Mouse (Mus musculus): ENCODE data around the gene Casc4. TPM values are rescaled to one million over a fixed set of nuclear protein-coding genes. Genes with fewer than 3 reads are reported as not detected.

Gene Casc4
- polyA plus RNA-seq, 1 experiment from 2014 or later, result 22.3 TPM

- Histone ChIP-seq H3K27me3 (replicated peaks; ENCODE audit: control insufficient read depth, insufficient read depth, low read length) (no peaks in the 10 kb centered on the region), H3K9ac (ENCODE audit: low read length) (no peak overlapping the region), H3K36me3 (ENCODE audit: control insufficient read depth, insufficient read depth, low read length) (no peaks in the 10 kb centered on the region), H3K27ac (ENCODE audit: low read depth) (no peak overlapping the region), H3K9me3 (ENCODE audit: control insufficient read depth, low read length) (no peaks in the 10 kb centered on the region), H3K4me2 (ENCODE audit: low read length) (no peak overlapping the region), H3K4me1 (replicated peaks; ENCODE audit: control insufficient read depth, insufficient read depth, low read length) (no peaks in the 10 kb centered on the region), H3K4me3 (ENCODE audit: low read depth, low read length) (no peak overlapping the region)
- ATAC-seq (replicated peaks; ENCODE audit: low FRiP score, low TSS enrichment, low read depth) (no peak), DNase-seq (ENCODE audit: low spot score) (no peak)
- WGBS, result 55% methylated on average over 8 of the region's 8 CpGs
Measured at GRCm38 (mm10) chr2:121846050-121846449, 20.7 kb upstream of the Casc4 start.

GRCm38 (mm10) chr2:121852045-121852444 is 14.7 kb upstream of the Casc4 start:
- Histone ChIP-seq H3K4me2 (ENCODE audit: low read length) (no peak overlapping the region), H3K36me3 (ENCODE audit: control insufficient read depth, insufficient read depth, low read length) (no peaks in the 10 kb centered on the region), H3K4me1 (replicated peaks; ENCODE audit: control insufficient read depth, insufficient read depth, low read length) (no peaks in the 10 kb centered on the region), H3K4me3 (ENCODE audit: low read depth, low read length) (no peak overlapping the region), H3K9ac (ENCODE audit: low read length) (no peak overlapping the region), H3K27ac (ENCODE audit: low read depth) (no peak overlapping the region), H3K9me3 (ENCODE audit: control insufficient read depth, low read length) (no peaks in the 10 kb centered on the region), H3K27me3 (replicated peaks; ENCODE audit: control insufficient read depth, insufficient read depth, low read length) (no peaks in the 10 kb centered on the region)
- ATAC-seq (replicated peaks; ENCODE audit: low FRiP score, low TSS enrichment, low read depth), result no peak
- DNase-seq (ENCODE audit: low spot score), result no peak
- WGBS, result 49% methylated on average over 2 of the region's 2 CpGs

GRCm38 (mm10) chr2:121853974-121854373 is 12.8 kb upstream of the Casc4 start:
- DNase-seq (ENCODE audit: low spot score) (no peak), ATAC-seq (replicated peaks; ENCODE audit: low FRiP score, low TSS enrichment, low read depth) (no peak)
- Histone ChIP-seq H3K4me3 (ENCODE audit: low read depth, low read length) (no peak overlapping the region), H3K9ac (ENCODE audit: low read length) (no peak overlapping the region), H3K9me3 (ENCODE audit: control insufficient read depth, low read length) (no peaks in the 10 kb centered on the region), H3K36me3 (ENCODE audit: control insufficient read depth, insufficient read depth, low read length) (no peaks in the 10 kb centered on the region), H3K27ac (ENCODE audit: low read depth) (no peak overlapping the region), H3K4me1 (replicated peaks; ENCODE audit: control insufficient read depth, insufficient read depth, low read length) (no peaks in the 10 kb centered on the region), H3K27me3 (replicated peaks; ENCODE audit: control insufficient read depth, insufficient read depth, low read length) (no peaks in the 10 kb centered on the region), H3K4me2 (ENCODE audit: low read length) (no peak overlapping the region)
- 60% methylated on average over 3 of the region's 3 CpGs for WGBS

- no peak overlapping the region for H3K4me2 ChIP-seq (ENCODE audit: low read length)
- H3K9me3 ChIP-seq (ENCODE audit: control insufficient read depth, low read length), result no peaks in the 10 kb centered on the region
- ATAC-seq (replicated peaks; ENCODE audit: low FRiP score, low TSS enrichment, low read depth), result no peak
- H3K36me3 ChIP-seq (ENCODE audit: control insufficient read depth, insufficient read depth, low read length), result no peaks in the 10 kb centered on the region
- H3K4me3 ChIP-seq (ENCODE audit: low read depth, low read length), result no peak overlapping the region
- H3K27ac ChIP-seq (ENCODE audit: low read depth), result no peak overlapping the region
- no peaks in the 10 kb centered on the region for H3K27me3 ChIP-seq (replicated peaks; ENCODE audit: control insufficient read depth, insufficient read depth, low read length)
- no peak for DNase-seq (ENCODE audit: low spot score)
- no peak overlapping the region for H3K9ac ChIP-seq (ENCODE audit: low read length)
- no peaks in the 10 kb centered on the region for H3K4me1 ChIP-seq (replicated peaks; ENCODE audit: control insufficient read depth, insufficient read depth, low read length)
- 67% methylated on average over 5 of the region's 5 CpGs for WGBS
Measured at GRCm38 (mm10) chr2:121859380-121859980, 7.3 kb upstream of the Casc4 start.

GRCm38 (mm10) chr2:121866071-121866601 is 634 bp upstream of the Casc4 start:
- Histone ChIP-seq H3K4me1 (replicated peaks; ENCODE audit: control insufficient read depth, insufficient read depth, low read length) (peaks cover 10% of the 10 kb centered on the region), H3K36me3 (ENCODE audit: control insufficient read depth, insufficient read depth, low read length) (no peaks in the 10 kb centered on the region), H3K4me2 (ENCODE audit: low read length) (peak overlapping the region; percentile 87), H3K9me3 (ENCODE audit: control insufficient read depth, low read length) (no peaks in the 10 kb centered on the region), H3K27ac (ENCODE audit: low read depth) (peak overlapping the region; percentile 80), H3K27me3 (replicated peaks; ENCODE audit: control insufficient read depth, insufficient read depth, low read length) (no peaks in the 10 kb centered on the region), H3K9ac (ENCODE audit: low read length) (peak overlapping the region; percentile 79), H3K4me3 (ENCODE audit: low read depth, low read length) (peak overlapping the region; percentile 61)
- DNase-seq (ENCODE audit: low spot score) (no peak), ATAC-seq (replicated peaks; ENCODE audit: low FRiP score, low TSS enrichment, low read depth) (no peak; the same call in 1 of the 2 replicates)
- WGBS, result 3% methylated on average over 18 of the region's 18 CpGs

GRCm38 (mm10) chr2:121867051-121867928 is 520 bp downstream of the Casc4 start:
- H3K4me3 ChIP-seq (ENCODE audit: low read depth, low read length), result peak overlapping the region; percentile 61
- H3K4me1 ChIP-seq (replicated peaks; ENCODE audit: control insufficient read depth, insufficient read depth, low read length), result peaks cover 10% of the 10 kb centered on the region
- no peaks in the 10 kb centered on the region for H3K9me3 ChIP-seq (ENCODE audit: control insufficient read depth, low read length)
- H3K36me3 ChIP-seq (ENCODE audit: control insufficient read depth, insufficient read depth, low read length), result no peaks in the 10 kb centered on the region
- DNase-seq (ENCODE audit: low spot score) (peak; percentile 87), ATAC-seq (replicated peaks; ENCODE audit: low FRiP score, low TSS enrichment, low read depth) (peak; percentile 62)
- H3K27me3 ChIP-seq (replicated peaks; ENCODE audit: control insufficient read depth, insufficient read depth, low read length), result no peaks in the 10 kb centered on the region
- 1% methylated on average over 60 of the region's 63 CpGs for WGBS
- H3K27ac ChIP-seq (ENCODE audit: low read depth), result peak overlapping the region; percentile 75
- peak overlapping the region; percentile 87 for H3K4me2 ChIP-seq (ENCODE audit: low read length)
- H3K9ac ChIP-seq (ENCODE audit: low read length), result peak overlapping the region; percentile 79

- Histone ChIP-seq H3K27me3 (replicated peaks; ENCODE audit: control insufficient read depth, insufficient read depth, low read length) (no peaks in the 10 kb centered on the region), H3K27ac (ENCODE audit: low read depth) (no peak overlapping the region), H3K4me2 (ENCODE audit: low read length) (no peak overlapping the region), H3K36me3 (ENCODE audit: control insufficient read depth, insufficient read depth, low read length) (no peaks in the 10 kb centered on the region), H3K4me1 (replicated peaks; ENCODE audit: control insufficient read depth, insufficient read depth, low read length) (no peaks in the 10 kb centered on the region), H3K4me3 (ENCODE audit: low read depth, low read length) (no peak overlapping the region), H3K9ac (ENCODE audit: low read length) (no peak overlapping the region), H3K9me3 (ENCODE audit: control insufficient read depth, low read length) (no peaks in the 10 kb centered on the region)
- ATAC-seq (replicated peaks; ENCODE audit: low FRiP score, low TSS enrichment, low read depth) (no peak), DNase-seq (ENCODE audit: low spot score) (no peak)
- WGBS, result 87% methylated on average over 1 of the region's 1 CpGs
Measured at GRCm38 (mm10) chr2:121879506-121879905, 12.7 kb downstream of the Casc4 start.

- no peak overlapping the region for H3K4me3 ChIP-seq (ENCODE audit: low read depth, low read length)
- no peak overlapping the region for H3K4me2 ChIP-seq (ENCODE audit: low read length)
- 100% methylated on average over 1 of the region's 1 CpGs for WGBS
- ATAC-seq (replicated peaks; ENCODE audit: low FRiP score, low TSS enrichment, low read depth) (no peak), DNase-seq (ENCODE audit: low spot score) (no peak)
- H3K9me3 ChIP-seq (ENCODE audit: control insufficient read depth, low read length), result no peaks in the 10 kb centered on the region
- no peak overlapping the region for H3K9ac ChIP-seq (ENCODE audit: low read length)
- no peaks in the 10 kb centered on the region for H3K4me1 ChIP-seq (replicated peaks; ENCODE audit: control insufficient read depth, insufficient read depth, low read length)
- H3K27ac ChIP-seq (ENCODE audit: low read depth), result no peak overlapping the region
- H3K36me3 ChIP-seq (ENCODE audit: control insufficient read depth, insufficient read depth, low read length), result no peaks in the 10 kb centered on the region
- no peaks in the 10 kb centered on the region for H3K27me3 ChIP-seq (replicated peaks; ENCODE audit: control insufficient read depth, insufficient read depth, low read length)
Measured at GRCm38 (mm10) chr2:121885509-121886106, 18.8 kb downstream of the Casc4 start.

Measured in intestine, embryonic 14.5 days (tissue).